Mouse (Mus musculus) monocyte, adult 59 days (primary cell): ENCODE results near the gene Il4. TPM values are rescaled to one million over a fixed set of nuclear protein-coding genes. Genes with fewer than 3 reads are reported as not detected.

ENCODE experiments used
- total RNA-seq, 2 experiments: library from RNA; stranded (reverse); gene quantifications; one replicate each; pipeline ENCODE4 v1.2.4; 2023

Il4 gene
- total RNA-seq: not detected

GRCm38 (mm10) chr11:53618619-53619198 lies at the start of gene Il4:
Il4 (minus strand) TSS chr11:53618669.

GRCm38 (mm10) chr11:53634556-53634955 lies 16.1 kb upstream of the Il4 start, which contains the start of gene Il13:
Il13 (minus strand) TSS chr11:53634702.

GRCm38 (mm10) chr11:53567224-53568014 lies 51.0 kb downstream of the Il4 start, which contains the start of gene Kif3a:
Kif3a (plus strand) TSS chr11:53567379.

Other genes starting within 250 kb of the Il4 start
- not detected for gene Leap2, start 195.5 kb downstream of the Il4 start, total RNA-seq
- 100 to 1,000 TPM; 173 to 184 TPM for gene Uqcrq, start 187.8 kb downstream of the Il4 start, total RNA-seq
- 1 to 10 TPM; 1.8 TPM for gene Gdf9, start 187.6 kb downstream of the Il4 start, total RNA-seq
- not detected for gene Gm10447, start 161.6 kb downstream of the Il4 start, total RNA-seq
- 1 to 10 TPM in 1 of 2 experiments, under 1 TPM in 1; 0.73 to 1.0 TPM for gene Shroom1, start 161.5 kb downstream of the Il4 start, total RNA-seq
- not detected for gene Gm9837, start 148.2 kb downstream of the Il4 start, total RNA-seq
- not detected for gene Gm9945, start 138.5 kb downstream of the Il4 start, total RNA-seq
- not detected for gene Sowaha, start 138.4 kb downstream of the Il4 start, total RNA-seq
- 1 to 10 TPM; 6.7 to 7.5 TPM for gene Sept8, start 99.4 kb downstream of the Il4 start, total RNA-seq
- gene Kif3a, start 51.3 kb downstream of the Il4 start, total RNA-seq: 1 to 10 TPM; 4.3 to 6.3 TPM
- gene Il13, start 16.0 kb upstream of the Il4 start, total RNA-seq: not detected
- 10 to 100 TPM; 17.4 to 17.8 TPM for gene Rad50, start 88.7 kb upstream of the Il4 start, total RNA-seq
- gene Il5, start 102.1 kb upstream of the Il4 start, total RNA-seq: not detected
- 100 to 1,000 TPM; 342 to 373 TPM for gene Irf1, start 151.3 kb upstream of the Il4 start, total RNA-seq
- gene Gm17334, start 154.5 kb upstream of the Il4 start, total RNA-seq: not detected
- 1 to 10 TPM; 4.2 to 4.7 TPM for gene Gm12216, start 240.6 kb upstream of the Il4 start, total RNA-seq